Mouse (Mus musculus): ENCODE results near the gene Sestd1.

DNA sequence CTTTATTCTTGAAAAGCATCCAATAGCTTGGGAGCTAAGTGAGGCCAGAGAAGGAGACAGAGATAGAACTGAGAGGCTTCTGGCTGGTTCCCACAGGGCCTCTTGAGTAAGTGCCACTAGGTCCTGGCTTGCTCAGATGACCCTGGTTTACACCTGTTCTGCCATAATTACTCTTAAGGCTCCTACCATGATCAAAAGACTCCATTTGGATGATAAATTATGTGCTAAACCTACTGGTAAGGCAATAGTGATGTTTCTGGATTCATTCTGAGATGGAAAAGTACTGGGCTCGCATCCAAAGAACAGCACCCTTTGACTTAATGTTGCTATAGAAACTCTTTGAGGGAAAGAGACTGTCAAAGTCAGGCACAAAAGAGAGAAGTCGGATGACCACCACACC, 106.1 kb downstream of the Sestd1 start:
- TF ChIP-seq CTCF (conservative IDR thresholded peaks at IDR 0.05; ENCODE audit: insufficient read depth, insufficient read length, low read depth, low read length) (no peak), POLR2A (IDR thresholded peaks at IDR 0.05; ENCODE audit: low read depth, low read length) (no peak)
